Mouse (Mus musculus): ENCODE measurements around the gene Srxn1. TPM values are rescaled to one million over a fixed set of nuclear protein-coding genes. Genes with fewer than 3 reads are reported as not detected.

The Srxn1 gene
- polyA plus RNA-seq, 1 experiment from 2014 or later = 13.8 TPM

DNA sequence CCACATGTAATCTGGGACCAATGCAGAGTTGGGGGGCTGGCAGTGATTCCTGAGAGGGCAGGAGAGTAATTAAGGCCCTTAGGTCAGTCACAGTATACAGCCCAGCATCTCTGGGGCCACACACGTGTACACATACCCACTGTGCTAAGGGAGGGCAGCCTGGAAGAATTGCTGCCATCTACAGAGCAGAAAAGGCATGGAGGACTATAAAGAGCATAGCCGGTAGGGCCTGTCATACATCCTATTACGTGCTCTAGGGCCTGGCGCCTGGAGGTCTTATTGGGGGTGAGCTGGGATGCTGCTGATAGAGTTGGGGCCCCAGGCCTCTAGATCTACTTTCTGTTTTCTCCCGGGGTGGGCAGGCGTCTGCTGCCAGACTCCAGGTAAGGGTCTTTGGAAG, 18.9 kb upstream of the Srxn1 start:
- H3K4me2 ChIP-seq (ENCODE audit: low read depth, low read length) = no peak overlapping the region
- no peaks in the 10 kb centered on the region for H3K36me3 ChIP-seq (ENCODE audit: control insufficient read depth, insufficient read depth, low read length)
- peaks cover 4% of the 10 kb centered on the region for H3K4me1 ChIP-seq (ENCODE audit: control insufficient read depth, insufficient read depth, low read length)
- WGBS = 74% methylated on average over 6 of the region's 6 CpGs
- no peak overlapping the region for H3K27ac ChIP-seq (ENCODE audit: low read length)
- H3K4me3 ChIP-seq (replicated peaks; ENCODE audit: low read length) = no peak overlapping the region
- no peak for ATAC-seq (ENCODE audit: insufficient read depth, low FRiP score)
- H3K9ac ChIP-seq (ENCODE audit: low read length) = no peak overlapping the region
- H3K27me3 ChIP-seq (ENCODE audit: control insufficient read depth, insufficient read depth, low read length) = peaks cover 38% of the 10 kb centered on the region
- no peaks in the 10 kb centered on the region for H3K9me3 ChIP-seq (replicated peaks; ENCODE audit: control insufficient read depth, low read length)

DNA sequence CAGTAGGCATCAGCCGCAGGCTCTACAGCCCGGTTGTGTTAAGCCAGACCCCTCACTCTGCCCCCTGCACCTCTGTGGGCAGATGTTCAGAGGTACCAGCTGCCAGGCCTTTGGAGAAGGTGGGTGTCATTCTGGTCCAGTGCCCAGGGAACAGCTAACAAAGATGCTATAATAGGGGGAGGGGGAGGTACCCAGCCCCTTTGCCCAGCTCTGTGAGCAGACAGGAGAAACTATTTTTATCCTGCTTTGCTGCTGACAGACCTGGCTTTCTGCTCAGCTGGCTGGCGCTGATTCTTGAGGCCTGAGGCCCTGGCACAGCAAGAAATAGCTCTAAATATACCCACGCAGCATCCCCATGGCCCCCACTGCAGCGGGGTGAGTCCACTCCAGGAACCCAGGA, 18.2 kb upstream of the Srxn1 start:
- Histone ChIP-seq H3K27ac (ENCODE audit: low read length) (no peak overlapping the region), H3K4me2 (ENCODE audit: low read depth, low read length) (no peak overlapping the region), H3K4me3 (replicated peaks; ENCODE audit: low read length) (no peak overlapping the region), H3K4me1 (ENCODE audit: control insufficient read depth, insufficient read depth, low read length) (peaks cover under 1% of the 10 kb centered on the region), H3K9me3 (replicated peaks; ENCODE audit: control insufficient read depth, low read length) (no peaks in the 10 kb centered on the region), H3K27me3 (ENCODE audit: control insufficient read depth, insufficient read depth, low read length) (peaks cover 40% of the 10 kb centered on the region), H3K36me3 (ENCODE audit: control insufficient read depth, insufficient read depth, low read length) (no peaks in the 10 kb centered on the region), H3K9ac (ENCODE audit: low read length) (no peak overlapping the region)
- WGBS = 79% methylated on average over 5 of the region's 5 CpGs
- no peak for ATAC-seq (ENCODE audit: insufficient read depth, low FRiP score)

DNA sequence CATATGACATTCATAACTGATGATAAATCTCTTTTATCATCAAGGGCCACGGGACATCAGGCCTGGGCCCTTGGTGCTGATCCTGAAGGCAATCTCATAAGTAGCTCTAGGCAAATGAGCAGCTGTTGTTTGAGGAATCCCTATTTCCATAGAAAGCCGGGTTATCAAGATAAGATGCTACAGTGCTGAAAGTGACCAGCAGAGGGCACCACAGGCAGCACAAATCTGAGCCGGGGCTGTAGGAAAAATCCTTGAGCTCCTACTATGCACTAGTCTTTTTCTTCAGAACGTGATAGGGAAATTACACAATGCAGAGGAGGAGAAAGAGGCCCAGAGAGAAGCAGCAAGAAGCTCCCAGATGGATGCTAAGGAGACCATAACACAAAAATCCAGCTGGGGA, 16.2 kb upstream of the Srxn1 start:
- ATAC-seq (ENCODE audit: insufficient read depth, low FRiP score) = no peak
- Histone ChIP-seq H3K4me3 (replicated peaks; ENCODE audit: low read length) (no peak overlapping the region), H3K4me1 (ENCODE audit: control insufficient read depth, insufficient read depth, low read length) (peaks cover 4% of the 10 kb centered on the region; the same call in 1 of the 2 replicates), H3K27ac (ENCODE audit: low read length) (no peak overlapping the region), H3K9me3 (replicated peaks; ENCODE audit: control insufficient read depth, low read length) (no peaks in the 10 kb centered on the region), H3K4me2 (ENCODE audit: low read depth, low read length) (no peak overlapping the region), H3K9ac (ENCODE audit: low read length) (no peak overlapping the region), H3K27me3 (ENCODE audit: control insufficient read depth, insufficient read depth, low read length) (peaks cover 40% of the 10 kb centered on the region), H3K36me3 (ENCODE audit: control insufficient read depth, insufficient read depth, low read length) (no peaks in the 10 kb centered on the region)
- 10% methylated on average over 4 of the region's 4 CpGs for WGBS

DNA sequence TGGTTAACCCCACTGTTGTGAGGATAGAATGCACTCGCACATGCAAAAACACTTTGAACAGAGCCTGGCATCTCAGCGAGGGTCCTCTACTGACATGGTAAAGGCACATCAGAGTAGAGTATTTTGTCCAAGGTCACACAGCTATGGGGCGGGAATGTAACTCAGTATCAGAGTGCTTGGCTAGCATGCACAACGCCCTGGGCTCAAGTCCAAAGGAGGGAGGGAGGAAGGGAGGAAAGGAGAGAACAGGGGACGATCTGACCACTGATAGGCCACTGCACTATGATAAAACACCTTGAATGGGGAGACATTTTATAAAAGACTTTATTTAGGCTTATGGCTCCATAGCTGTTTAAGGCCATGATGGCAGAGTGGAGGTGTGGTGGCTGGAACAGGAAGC, 15.7 kb upstream of the Srxn1 start:
- no peak overlapping the region for H3K4me2 ChIP-seq (ENCODE audit: low read depth, low read length)
- ATAC-seq (ENCODE audit: insufficient read depth, low FRiP score) = no peak
- peaks cover 4% of the 10 kb centered on the region; the same call in 1 of the 2 replicates for H3K4me1 ChIP-seq (ENCODE audit: control insufficient read depth, insufficient read depth, low read length)
- H3K27ac ChIP-seq (ENCODE audit: low read length) = no peak overlapping the region
- H3K4me3 ChIP-seq (replicated peaks; ENCODE audit: low read length) = no peak overlapping the region
- no peaks in the 10 kb centered on the region for H3K36me3 ChIP-seq (ENCODE audit: control insufficient read depth, insufficient read depth, low read length)
- no peaks in the 10 kb centered on the region for H3K9me3 ChIP-seq (replicated peaks; ENCODE audit: control insufficient read depth, low read length)
- no peak overlapping the region for H3K9ac ChIP-seq (ENCODE audit: low read length)
- 77% methylated on average over 5 of the region's 5 CpGs for WGBS
- peaks cover 41% of the 10 kb centered on the region for H3K27me3 ChIP-seq (ENCODE audit: control insufficient read depth, insufficient read depth, low read length)

DNA sequence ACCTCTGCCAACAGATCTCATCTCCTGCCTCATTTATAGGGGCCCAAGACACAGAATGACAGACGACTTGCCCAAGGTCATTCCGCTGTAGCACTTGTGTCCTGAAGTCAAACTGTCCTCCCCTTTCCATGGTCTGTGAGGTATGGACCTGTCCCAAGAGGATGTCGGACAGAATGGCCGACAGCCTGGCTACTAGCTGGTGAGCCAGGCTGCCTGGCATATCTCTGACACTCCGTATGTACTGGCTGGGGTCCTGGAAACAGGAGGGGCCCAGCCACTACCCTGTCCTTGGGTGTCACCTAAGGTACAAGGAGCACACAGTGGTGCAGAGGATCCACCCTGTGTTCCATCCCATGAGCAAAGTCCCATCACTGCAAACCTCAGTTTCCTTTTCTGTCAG, 14.8 kb upstream of the Srxn1 start:
- H3K36me3 ChIP-seq (ENCODE audit: control insufficient read depth, insufficient read depth, low read length) = no peaks in the 10 kb centered on the region
- ATAC-seq (ENCODE audit: insufficient read depth, low FRiP score) = no peak
- H3K27ac ChIP-seq (ENCODE audit: low read length) = no peak overlapping the region
- WGBS = 85% methylated on average over 5 of the region's 5 CpGs
- H3K27me3 ChIP-seq (ENCODE audit: control insufficient read depth, insufficient read depth, low read length) = peaks cover 48% of the 10 kb centered on the region
- H3K4me1 ChIP-seq (ENCODE audit: control insufficient read depth, insufficient read depth, low read length) = peaks cover 7% of the 10 kb centered on the region; the same call in 1 of the 2 replicates
- H3K9me3 ChIP-seq (replicated peaks; ENCODE audit: control insufficient read depth, low read length) = no peaks in the 10 kb centered on the region
- H3K4me2 ChIP-seq (ENCODE audit: low read depth, low read length) = no peak overlapping the region
- no peak overlapping the region for H3K4me3 ChIP-seq (replicated peaks; ENCODE audit: low read length)
- no peak overlapping the region for H3K9ac ChIP-seq (ENCODE audit: low read length)

DNA sequence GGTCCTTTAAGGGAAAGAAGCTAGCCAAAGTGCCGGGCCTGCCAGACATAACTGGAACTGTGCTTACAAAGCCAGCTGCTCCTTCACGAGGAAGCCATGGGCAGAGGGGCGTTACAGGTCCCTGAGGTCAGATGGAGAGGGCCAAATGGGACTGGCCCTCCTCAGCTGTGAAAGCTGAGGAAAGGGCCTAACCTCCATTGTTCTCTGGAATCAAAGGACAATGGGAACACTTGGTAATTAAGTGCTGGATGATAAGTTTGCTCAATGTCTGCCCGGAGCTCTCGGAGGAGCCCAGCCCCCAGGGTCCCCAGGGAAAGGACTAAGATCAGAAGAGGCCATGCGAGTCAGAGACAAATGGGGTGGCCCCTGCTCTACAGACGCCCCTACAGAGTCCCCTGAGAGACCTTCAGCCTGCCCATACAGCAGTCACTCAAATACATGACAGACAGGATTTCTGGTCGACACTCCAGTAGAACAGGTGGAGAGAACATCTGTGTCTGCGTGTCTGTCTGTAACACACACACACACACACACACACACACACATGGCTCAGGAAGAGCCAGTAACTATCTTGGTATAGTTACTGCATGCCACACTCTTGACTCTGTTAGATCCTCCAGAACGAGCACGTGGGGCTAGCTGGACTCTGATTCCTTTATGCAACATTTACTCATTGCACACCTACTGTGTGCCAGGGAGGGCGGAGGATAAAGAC, 13.8 kb upstream of the Srxn1 start:
- H3K27me3 ChIP-seq (ENCODE audit: control insufficient read depth, insufficient read depth, low read length) = peaks cover 58% of the 10 kb centered on the region
- H3K36me3 ChIP-seq (ENCODE audit: control insufficient read depth, insufficient read depth, low read length) = no peaks in the 10 kb centered on the region
- H3K4me2 ChIP-seq (ENCODE audit: low read depth, low read length) = no peak overlapping the region
- no peak overlapping the region for H3K27ac ChIP-seq (ENCODE audit: low read length)
- 31% methylated on average over 12 of the region's 12 CpGs for WGBS
- H3K9ac ChIP-seq (ENCODE audit: low read length) = no peak overlapping the region
- peaks cover 7% of the 10 kb centered on the region; the same call in 1 of the 2 replicates for H3K4me1 ChIP-seq (ENCODE audit: control insufficient read depth, insufficient read depth, low read length)
- no peak overlapping the region for H3K4me3 ChIP-seq (replicated peaks; ENCODE audit: low read length)
- no peaks in the 10 kb centered on the region for H3K9me3 ChIP-seq (replicated peaks; ENCODE audit: control insufficient read depth, low read length)
- ATAC-seq (ENCODE audit: insufficient read depth, low FRiP score) = no peak

DNA sequence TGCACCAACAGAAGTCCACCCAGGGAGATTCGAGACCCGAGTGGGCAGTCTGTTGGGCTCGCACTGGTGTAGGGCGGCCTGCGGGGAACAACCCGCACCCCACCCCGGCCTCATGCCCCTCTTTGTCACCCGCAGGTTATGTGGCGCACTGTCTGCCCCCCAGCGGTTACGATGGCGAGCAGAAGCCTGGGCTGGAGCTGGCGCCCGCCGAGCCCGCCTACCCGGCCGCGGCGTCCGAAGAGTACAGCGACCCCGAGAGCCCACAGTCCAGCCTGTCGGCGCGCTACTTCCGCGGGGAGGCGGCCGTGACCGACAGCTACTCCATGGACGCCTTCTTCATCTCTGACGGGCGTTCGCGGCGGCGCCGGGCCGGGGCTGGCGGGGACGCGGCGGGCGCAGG, 12.4 kb upstream of the Srxn1 start:
- no peaks in the 10 kb centered on the region for H3K36me3 ChIP-seq (ENCODE audit: control insufficient read depth, insufficient read depth, low read length)
- WGBS = 4% methylated on average over 39 of the region's 45 CpGs
- no peak for ATAC-seq (ENCODE audit: insufficient read depth, low FRiP score)
- H3K27ac ChIP-seq (ENCODE audit: low read length) = no peak overlapping the region
- H3K9ac ChIP-seq (ENCODE audit: low read length) = no peak overlapping the region; the same call in 1 of the 2 replicates
- no peaks in the 10 kb centered on the region for H3K9me3 ChIP-seq (replicated peaks; ENCODE audit: control insufficient read depth, low read length)
- peaks cover 7% of the 10 kb centered on the region; the same call in 1 of the 2 replicates for H3K4me1 ChIP-seq (ENCODE audit: control insufficient read depth, insufficient read depth, low read length)
- peak overlapping the region; percentile 48 for H3K4me3 ChIP-seq (replicated peaks; ENCODE audit: low read length)
- H3K4me2 ChIP-seq (ENCODE audit: low read depth, low read length) = peak overlapping the region; percentile 62
- H3K27me3 ChIP-seq (ENCODE audit: control insufficient read depth, insufficient read depth, low read length) = peaks cover 58% of the 10 kb centered on the region

DNA sequence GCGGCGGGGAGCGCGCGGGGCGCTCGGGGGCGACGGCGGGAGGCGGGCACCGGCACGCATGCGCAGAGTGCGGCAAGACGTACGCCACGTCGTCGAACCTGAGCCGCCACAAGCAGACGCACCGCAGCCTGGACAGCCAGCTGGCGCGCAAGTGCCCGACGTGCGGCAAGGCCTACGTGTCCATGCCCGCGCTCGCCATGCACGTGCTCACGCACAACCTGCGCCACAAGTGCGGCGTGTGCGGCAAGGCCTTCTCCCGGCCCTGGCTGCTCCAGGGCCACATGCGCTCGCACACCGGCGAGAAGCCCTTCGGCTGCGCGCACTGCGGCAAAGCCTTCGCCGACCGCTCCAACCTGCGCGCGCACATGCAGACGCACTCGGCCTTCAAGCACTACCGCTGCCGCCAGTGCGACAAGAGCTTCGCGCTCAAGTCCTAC, 11.9 kb upstream of the Srxn1 start:
- Histone ChIP-seq H3K4me1 (ENCODE audit: control insufficient read depth, insufficient read depth, low read length) (peaks cover 7% of the 10 kb centered on the region; the same call in 1 of the 2 replicates), H3K27ac (ENCODE audit: low read length) (no peak overlapping the region), H3K4me3 (replicated peaks; ENCODE audit: low read length) (peak overlapping the region; percentile 48), H3K9me3 (replicated peaks; ENCODE audit: control insufficient read depth, low read length) (no peaks in the 10 kb centered on the region), H3K4me2 (ENCODE audit: low read depth, low read length) (peak overlapping the region; percentile 62), H3K9ac (ENCODE audit: low read length) (no peak overlapping the region; the same call in 1 of the 2 replicates), H3K36me3 (ENCODE audit: control insufficient read depth, insufficient read depth, low read length) (no peaks in the 10 kb centered on the region), H3K27me3 (ENCODE audit: control insufficient read depth, insufficient read depth, low read length) (peaks cover 58% of the 10 kb centered on the region)
- no peak for ATAC-seq (ENCODE audit: insufficient read depth, low FRiP score)
- WGBS = 1% methylated on average over 57 of the region's 60 CpGs

DNA sequence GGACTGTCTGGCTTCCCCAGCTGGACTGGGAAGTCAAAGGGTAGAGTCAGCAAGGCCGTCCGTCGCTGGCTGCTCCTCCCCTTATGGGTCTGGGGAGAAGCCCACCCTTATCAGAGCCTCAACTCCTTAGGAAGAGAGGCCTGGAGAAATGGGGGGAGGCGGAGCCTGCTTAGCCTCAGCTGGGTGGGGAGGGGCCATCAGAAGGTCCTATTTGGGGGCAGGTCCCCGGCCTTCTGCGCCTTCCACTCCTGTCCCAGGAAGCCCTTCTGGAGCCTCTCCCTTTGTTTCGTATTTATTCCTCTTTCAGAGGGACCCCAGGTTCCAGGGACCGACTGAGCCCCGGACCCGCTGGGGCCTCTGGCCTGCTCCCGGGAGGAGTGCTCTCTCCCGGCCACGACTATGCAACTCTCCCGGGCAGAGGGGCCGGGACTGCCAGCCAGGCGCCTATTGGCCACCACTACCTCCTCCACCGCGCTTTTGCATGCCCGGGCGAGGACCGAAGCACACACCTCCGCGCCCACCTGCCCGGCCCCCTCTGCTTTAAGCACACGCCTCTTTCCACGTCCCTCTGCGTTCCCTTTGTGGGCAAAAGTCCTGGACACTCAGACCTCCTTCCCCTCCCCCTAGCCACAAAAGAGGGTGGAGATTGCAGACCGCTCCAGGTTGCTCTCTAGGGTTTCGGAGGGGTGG, 10.3 kb upstream of the Srxn1 start:
- 7% methylated on average over 29 of the region's 29 CpGs for WGBS
- Histone ChIP-seq H3K9ac (ENCODE audit: low read length) (no peak overlapping the region; the same call in 1 of the 2 replicates), H3K4me1 (ENCODE audit: control insufficient read depth, insufficient read depth, low read length) (peaks cover 7% of the 10 kb centered on the region; the same call in 1 of the 2 replicates), H3K27ac (ENCODE audit: low read length) (no peak overlapping the region), H3K4me2 (ENCODE audit: low read depth, low read length) (peak overlapping the region; percentile 43), H3K27me3 (ENCODE audit: control insufficient read depth, insufficient read depth, low read length) (peaks cover 58% of the 10 kb centered on the region), H3K9me3 (replicated peaks; ENCODE audit: control insufficient read depth, low read length) (no peaks in the 10 kb centered on the region), H3K4me3 (replicated peaks; ENCODE audit: low read length) (peak overlapping the region; percentile 12; the same call in 1 of the 2 replicates), H3K36me3 (ENCODE audit: control insufficient read depth, insufficient read depth, low read length) (no peaks in the 10 kb centered on the region)
- ATAC-seq (ENCODE audit: insufficient read depth, low FRiP score) = no peak

Measured in stomach, embryonic 16.5 days (tissue).